Mouse (Mus musculus): ENCODE measurements at regions not wholly inside any gene's neighbourhood (a gene's known extent, or its start where the extent isn't known, plus 50 kb on each side); places are given as distances from the start of the nearest gene placed in this dataset.
A peak's percentile ranks its signal among the peaks of the same experiment; 100 is the strongest.

GRCm38 (mm10) chr14:47857731-47858556 lies 209.7 kb downstream of the Ktn1 start:
- DNase-seq (ENCODE audit: low spot score) = no peak

- peak; percentile 41 for DNase-seq (ENCODE audit: low spot score)
Observed at GRCm38 (mm10) chr14:47862556-47862955, 214.3 kb downstream of the Ktn1 start.

GRCm38 (mm10) chr14:47863067-47863466 lies 214.8 kb downstream of the Ktn1 start:
- DNase-seq (ENCODE audit: low spot score) = peak; percentile 55

- no peak for DNase-seq (ENCODE audit: low spot score)
Observed at GRCm38 (mm10) chr14:47863701-47864100, 215.5 kb downstream of the Ktn1 start.

GRCm38 (mm10) chr14:47867017-47867416 lies 218.8 kb downstream of the Ktn1 start:
- DNase-seq (ENCODE audit: low spot score) = no peak

GRCm38 (mm10) chr14:47868258-47868780 lies 220.1 kb downstream of the Ktn1 start:
- peak; percentile 2 for DNase-seq (ENCODE audit: low spot score)

GRCm38 (mm10) chr14:47876585-47876984 lies 228.3 kb downstream of the Ktn1 start:
- no peak for DNase-seq (ENCODE audit: low spot score)

- no peak for DNase-seq (ENCODE audit: low spot score)
Observed at GRCm38 (mm10) chr14:47877167-47877566, 228.9 kb downstream of the Ktn1 start.

GRCm38 (mm10) chr14:47877771-47878443 lies 229.7 kb downstream of the Ktn1 start:
- DNase-seq (ENCODE audit: low spot score) = no peak

- no peak for DNase-seq (ENCODE audit: low spot score)
Observed at GRCm38 (mm10) chr14:47885326-47885725, 235.3 kb upstream of the Peli2 start.

- DNase-seq (ENCODE audit: low spot score) = no peak
Observed at GRCm38 (mm10) chr14:47890251-47891198, 230.1 kb upstream of the Peli2 start.

- DNase-seq (ENCODE audit: low spot score) = no peak
Observed at GRCm38 (mm10) chr14:47896581-47896980, 224.0 kb upstream of the Peli2 start.

- DNase-seq (ENCODE audit: low spot score) = peak; percentile 49
Observed at GRCm38 (mm10) chr14:47897907-47898530, 222.6 kb upstream of the Peli2 start.

- DNase-seq (ENCODE audit: low spot score) = no peak
Observed at GRCm38 (mm10) chr14:47898605-47899004, 222.0 kb upstream of the Peli2 start.

- DNase-seq (ENCODE audit: low spot score) = no peak
Observed at GRCm38 (mm10) chr14:47905334-47905733, 215.3 kb upstream of the Peli2 start.

GRCm38 (mm10) chr14:47909129-47909528 lies 211.5 kb upstream of the Peli2 start:
- no peak for DNase-seq (ENCODE audit: low spot score)

- DNase-seq (ENCODE audit: low spot score) = no peak
Observed at GRCm38 (mm10) chr14:47910741-47911295, 209.8 kb upstream of the Peli2 start.

GRCm38 (mm10) chr14:47911546-47912545 lies 208.8 kb upstream of the Peli2 start:
- DNase-seq (ENCODE audit: low spot score) = no peak

- DNase-seq (ENCODE audit: low spot score) = no peak
Observed at GRCm38 (mm10) chr14:47915621-47916020, 205.0 kb upstream of the Peli2 start.

All from gastrocnemius, adult 18-20 months (tissue).